Mouse (Mus musculus) forebrain, embryonic 14.5 days (tissue): ENCODE data around the gene D6Ertd527e. TPM values are rescaled to one million over a fixed set of nuclear protein-coding genes. Genes with fewer than 3 reads are reported as not detected.

Experiments
- ATAC-seq: fragments of 200-750 bp; cut with Nextera tagmentation; 2 replicates; pipeline ENCODE4 v1.8.0; 2017; ENCODE audit warnings: mild to moderate bottlenecking, moderate library complexity
- DNase-seq: peaks from one replicate; pipeline ENCODE4 v3.0.0-alpha.2; 2015; ENCODE audit warnings: low spot score
- H3K27ac ChIP-seq: fragments of 300-500 bp; sonication (generic); 2 replicates; pipeline ENCODE4 v1.5.1; 2014; ENCODE audit warnings: low read depth, mild to moderate bottlenecking, control low read depth, low read length, moderate library complexity
- H3K27me3 ChIP-seq: fragments of 300-500 bp; sonication (generic); replicated peaks from 2 replicates; pipeline ENCODE4 v1.6.1; 2014; ENCODE audit warnings: low read length, control low read depth, mixed read lengths; ENCODE audit not compliant: control insufficient read depth, insufficient read depth
- H3K36me3 ChIP-seq: fragments of 300-500 bp; sonication (generic); 2 replicates; pipeline ENCODE4 v1.6.1; 2014; ENCODE audit warnings: low read length, control low read depth; ENCODE audit not compliant: control insufficient read depth, insufficient read depth
- H3K4me1 ChIP-seq: fragments of 300-500 bp; sonication (generic); 2 replicates; pipeline ENCODE4 v1.6.1; 2014; ENCODE audit warnings: antibody characterized with exemption, low read length, control low read depth; ENCODE audit not compliant: control insufficient read depth, insufficient read depth
- H3K4me2 ChIP-seq: fragments of 300-500 bp; sonication (generic); 2 replicates; pipeline ENCODE4 v1.6.1; 2014; ENCODE audit warnings: mild to moderate bottlenecking, control low read depth, low read length
- H3K4me3 ChIP-seq: fragments of 300-500 bp; sonication (generic); 2 replicates; pipeline ENCODE4 v1.5.1; 2014; ENCODE audit warnings: low read depth, low read length, control low read depth
- H3K9ac ChIP-seq: fragments of 300-500 bp; sonication (generic); 2 replicates; pipeline ENCODE4 v1.6.1; 2014; ENCODE audit warnings: mild to moderate bottlenecking, low read length, control low read depth, moderate library complexity
- H3K9me3 ChIP-seq: fragments of 300-500 bp; sonication (generic); replicated peaks from 2 replicates; pipeline ENCODE4 v1.6.1; 2016; ENCODE audit warnings: low read length, control low read depth, mixed read lengths; ENCODE audit not compliant: control insufficient read depth
- WGBS: fragments of 180-500 bp; shearing (Covaris S2); extraction: QIAGEN DNeasy Blood & Tissue Kit; methylation state at CpG from one replicate; pipeline ENCODE4 v1.1.7; 2014; 5-methylcytosine and 5-hydroxymethylcytosine counted together
- polyA plus RNA-seq: library from polyadenylated mRNA; unstranded; fragments of >200 nt; fragmentation: Nextera tagmentation; extraction: Ambion mirVana; gene quantifications from 2 replicates; pipeline ENCODE4 v1.2.1, GENCODE M21; 2014

D6Ertd527e gene
- not detected in 2 replicates for polyA plus RNA-seq

DNA sequence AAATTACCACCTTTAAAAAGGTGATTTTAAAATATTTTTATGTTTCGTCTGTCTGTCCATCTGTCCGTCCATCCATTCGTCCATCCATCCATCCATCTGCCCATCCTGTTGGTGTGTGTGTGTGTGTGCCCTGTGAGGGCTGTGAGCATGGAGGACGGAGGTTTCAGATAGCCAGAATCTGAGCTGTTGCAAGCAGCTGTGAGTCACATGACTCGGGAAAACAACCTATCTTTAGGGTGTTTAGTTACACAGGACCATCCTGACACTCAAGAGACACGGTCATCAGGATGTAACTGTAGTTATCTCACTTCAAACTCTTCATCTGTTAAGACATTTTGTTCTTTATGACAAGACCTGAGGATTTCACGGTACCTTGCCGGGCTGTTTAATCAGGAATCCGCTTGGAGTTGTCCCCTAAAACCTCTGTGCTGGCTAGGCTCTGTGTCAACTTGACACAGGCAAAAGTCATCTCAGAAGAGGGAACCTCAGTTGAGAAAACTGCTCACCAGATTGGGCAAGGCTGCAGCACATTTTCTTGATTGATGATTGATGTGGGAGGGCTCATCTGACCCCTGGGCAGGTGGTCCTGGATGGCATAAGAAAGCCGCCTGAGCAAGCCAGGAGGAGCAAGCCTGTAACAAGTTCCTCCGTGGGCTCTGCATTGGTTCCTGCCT, at the start of gene D6Ertd527e:
D6Ertd527e (plus strand) TSS at position 624 of the 674 bp plus-strand sequence.
- 84% methylated on average over 11 of the region's 11 CpGs for WGBS

GRCm38 (mm10) chr6:87059754-87060153, 44.8 kb upstream of the D6Ertd527e start:
- no peak for ATAC-seq
- Histone ChIP-seq H3K9me3 (no peaks in the 10 kb centered on the region), H3K36me3 (peaks cover 73% of the 10 kb centered on the region), H3K4me3 (no peak overlapping the region), H3K27me3 (no peaks in the 10 kb centered on the region), H3K4me1 (no peaks in the 10 kb centered on the region), H3K4me2 (no peak overlapping the region), H3K9ac (no peak overlapping the region), H3K27ac (no peak overlapping the region)
- WGBS: 95% methylated on average over 1 of the region's 1 CpGs
- no peak for DNase-seq

More for the DNA sequence above, at the start of gene D6Ertd527e:
- Histone ChIP-seq H3K4me2 (no peak within 1 kb of the TSS), H3K9ac (no peak within 1 kb of the TSS), H3K27ac (no peak within 1 kb of the TSS), H3K4me3 (no peak within 1 kb of the TSS), H3K36me3 (no peaks in the 10 kb centered on the region), H3K27me3 (no peaks in the 10 kb centered on the region), H3K4me1 (0 out of 2 replicates have a peak, but pooled peaks cover 2% of the 10 kb centered on the region), H3K9me3 (no peaks in the 10 kb centered on the region)
- no peak for ATAC-seq
- no peak for DNase-seq

GRCm38 (mm10) chr6:87063586-87063985, 41.0 kb upstream of the D6Ertd527e start:
- ATAC-seq (no peak), DNase-seq (no peak)
- no peak overlapping the region for H3K9ac ChIP-seq
- H3K4me2 ChIP-seq: no peak overlapping the region
- 94% methylated on average over 4 of the region's 4 CpGs for WGBS
- peaks cover 70% of the 10 kb centered on the region for H3K36me3 ChIP-seq
- H3K27me3 ChIP-seq: no peaks in the 10 kb centered on the region
- no peak overlapping the region for H3K4me3 ChIP-seq
- no peaks in the 10 kb centered on the region for H3K9me3 ChIP-seq
- H3K4me1 ChIP-seq: no peaks in the 10 kb centered on the region
- H3K27ac ChIP-seq: no peak overlapping the region

DNA sequence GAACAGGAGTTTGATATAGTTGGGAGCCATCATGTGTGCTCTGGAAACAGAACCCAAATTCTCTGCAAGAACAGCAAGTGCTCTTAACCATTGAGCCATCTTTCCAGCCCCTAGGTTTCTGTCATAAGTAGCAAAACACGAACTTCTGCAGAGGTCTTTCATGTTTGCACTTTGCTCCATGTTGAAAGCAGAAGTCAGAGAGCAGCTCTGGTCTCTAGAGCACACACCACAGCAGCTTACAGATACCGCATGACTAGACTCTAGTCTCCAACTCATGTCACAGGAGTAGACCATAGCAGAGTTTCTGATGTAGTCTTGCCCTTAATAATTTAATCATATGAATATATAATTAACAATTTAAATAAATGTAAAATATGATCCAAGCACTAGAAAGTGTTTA, 36.3 kb upstream of the D6Ertd527e start:
- Histone ChIP-seq H3K27ac (no peak overlapping the region), H3K4me2 (no peak overlapping the region), H3K4me3 (no peak overlapping the region), H3K4me1 (no peaks in the 10 kb centered on the region), H3K9ac (no peak overlapping the region), H3K36me3 (peaks cover 84% of the 10 kb centered on the region), H3K9me3 (no peaks in the 10 kb centered on the region), H3K27me3 (no peaks in the 10 kb centered on the region)
- 86% methylated on average over 2 of the region's 2 CpGs for WGBS
- no peak for DNase-seq
- ATAC-seq: no peak

- DNase-seq (no peak), ATAC-seq (no peak)
- Histone ChIP-seq H3K9ac (no peak overlapping the region), H3K4me1 (no peaks in the 10 kb centered on the region), H3K27ac (no peak overlapping the region), H3K9me3 (no peaks in the 10 kb centered on the region), H3K36me3 (peaks cover 86% of the 10 kb centered on the region), H3K27me3 (no peaks in the 10 kb centered on the region), H3K4me2 (no peak overlapping the region), H3K4me3 (no peak overlapping the region)
- 90% methylated on average over 7 of the region's 7 CpGs for WGBS
These were observed 35.2 kb upstream of the D6Ertd527e start for GRCm38 (mm10) chr6:87069195-87069900.

GRCm38 (mm10) chr6:87070641-87071040, 33.9 kb upstream of the D6Ertd527e start:
- no peak for DNase-seq
- ATAC-seq: no peak
- no peak overlapping the region for H3K9ac ChIP-seq
- no peak overlapping the region for H3K27ac ChIP-seq
- no peak overlapping the region for H3K4me2 ChIP-seq
- peaks cover 80% of the 10 kb centered on the region for H3K36me3 ChIP-seq
- 91% methylated on average over 4 of the region's 4 CpGs for WGBS
- H3K27me3 ChIP-seq: no peaks in the 10 kb centered on the region
- no peaks in the 10 kb centered on the region for H3K4me1 ChIP-seq
- no peak overlapping the region for H3K4me3 ChIP-seq
- no peaks in the 10 kb centered on the region for H3K9me3 ChIP-seq

- Histone ChIP-seq H3K4me3 (no peak overlapping the region), H3K9me3 (no peaks in the 10 kb centered on the region), H3K36me3 (peaks cover 78% of the 10 kb centered on the region), H3K27ac (no peak overlapping the region), H3K4me2 (no peak overlapping the region), H3K4me1 (no peaks in the 10 kb centered on the region), H3K27me3 (no peaks in the 10 kb centered on the region), H3K9ac (no peak overlapping the region)
- WGBS: 91% methylated on average over 4 of the region's 4 CpGs
- ATAC-seq: no peak
- DNase-seq: no peak
These were observed 31.8 kb upstream of the D6Ertd527e start for GRCm38 (mm10) chr6:87072759-87073158.

GRCm38 (mm10) chr6:87075092-87075685, 29.4 kb upstream of the D6Ertd527e start:
- no peak overlapping the region for H3K27ac ChIP-seq
- H3K4me2 ChIP-seq: no peak overlapping the region
- no peak overlapping the region for H3K4me3 ChIP-seq
- DNase-seq (no peak), ATAC-seq (no peak)
- H3K27me3 ChIP-seq: no peaks in the 10 kb centered on the region
- H3K36me3 ChIP-seq: peaks cover 69% of the 10 kb centered on the region
- H3K9me3 ChIP-seq: no peaks in the 10 kb centered on the region
- 87% methylated on average over 3 of the region's 3 CpGs for WGBS
- no peaks in the 10 kb centered on the region for H3K4me1 ChIP-seq
- H3K9ac ChIP-seq: no peak overlapping the region

- H3K36me3 ChIP-seq: peaks cover 65% of the 10 kb centered on the region
These were observed 25.1 kb upstream of the D6Ertd527e start for GRCm38 (mm10) chr6:87079457-87079856.

More at GRCm38 (mm10) chr6:87079457-87079856, 25.1 kb upstream of the D6Ertd527e start:
- 78% methylated on average over 4 of the region's 4 CpGs for WGBS
- Histone ChIP-seq H3K4me1 (no peaks in the 10 kb centered on the region), H3K9ac (no peak overlapping the region), H3K27me3 (no peaks in the 10 kb centered on the region), H3K4me2 (no peak overlapping the region), H3K27ac (no peak overlapping the region), H3K4me3 (no peak overlapping the region), H3K9me3 (no peaks in the 10 kb centered on the region)
- ATAC-seq (no peak), DNase-seq (no peak)
